Mouse (Mus musculus) intestine, embryonic 16.5 days (tissue): ENCODE measurements around the gene Igflr1. TPM values are rescaled to one million over a fixed set of nuclear protein-coding genes. Genes with fewer than 3 reads are reported as not detected.

Experiments used
- ATAC-seq: fragments of 200-750 bp; cut with Nextera tagmentation; 2 replicates; pipeline ENCODE4 v1.8.0; 2017; ENCODE audit warnings: moderate TSS enrichment, moderate library complexity
- H3K27ac ChIP-seq: fragments of 300-500 bp; sonication (generic); 2 replicates; pipeline ENCODE4 v1.5.1; 2014; ENCODE audit warnings: mild to moderate bottlenecking, low read length
- H3K27me3 ChIP-seq: fragments of 300-500 bp; sonication (generic); replicated peaks from 2 replicates; pipeline ENCODE4 v1.6.1; 2014; ENCODE audit warnings: low read length, control low read depth, mixed read lengths; ENCODE audit not compliant: control insufficient read depth, insufficient read depth
- H3K36me3 ChIP-seq: fragments of 300-500 bp; sonication (generic); 2 replicates; pipeline ENCODE4 v1.6.1; 2014; ENCODE audit warnings: low read length, control low read depth; ENCODE audit not compliant: control insufficient read depth, insufficient read depth
- H3K4me1 ChIP-seq: fragments of 300-500 bp; sonication (generic); 2 replicates; pipeline ENCODE4 v1.6.1; 2014; ENCODE audit warnings: low read length, control low read depth, mixed read lengths; ENCODE audit not compliant: control insufficient read depth, insufficient read depth
- H3K4me2 ChIP-seq: fragments of 300-500 bp; sonication (generic); 2 replicates; pipeline ENCODE4 v1.6.1; 2014; ENCODE audit warnings: low read depth, low read length, control low read depth
- H3K4me3 ChIP-seq: fragments of 300-500 bp; sonication (generic); 2 replicates; pipeline ENCODE4 v1.5.1; 2014; ENCODE audit warnings: mild to moderate bottlenecking, low read length
- H3K9ac ChIP-seq: fragments of 300-500 bp; sonication (generic); 2 replicates; pipeline ENCODE4 v1.6.1; 2014; ENCODE audit warnings: low read depth, low read length
- H3K9me3 ChIP-seq: fragments of 300-500 bp; sonication (generic); 2 replicates; pipeline ENCODE4 v1.6.1; 2016; ENCODE audit warnings: low read length, control low read depth; ENCODE audit not compliant: control insufficient read depth
- WGBS: fragments of 180-500 bp; shearing (Covaris S2); extraction: QIAGEN DNeasy Blood & Tissue Kit; methylation state at CpG from one replicate; pipeline ENCODE4 v1.1.7; 2014; 5-methylcytosine and 5-hydroxymethylcytosine counted together
- polyA plus RNA-seq: library from polyadenylated mRNA; unstranded; fragments of >200 nt; fragmentation: Nextera tagmentation; extraction: Ambion mirVana; gene quantifications from 2 replicates; pipeline ENCODE4 v1.2.1, GENCODE M21; 2015

Igflr1 gene
- polyA plus RNA-seq, 1 experiment from 2014 or later: 5.4 TPM

GRCm38 (mm10) chr7:30551445-30552101 is 13.7 kb upstream of the Igflr1 start:
- H3K4me1 ChIP-seq: peaks cover 9% of the 10 kb centered on the region
- ATAC-seq: peak; percentile 68
- H3K27ac ChIP-seq: peak overlapping the region; percentile 96
- peak overlapping the region; percentile 45 for H3K4me2 ChIP-seq
- peak overlapping the region; percentile 78 for H3K9ac ChIP-seq
- peak overlapping the region; percentile 77 for H3K4me3 ChIP-seq
- no peaks in the 10 kb centered on the region for H3K27me3 ChIP-seq
- WGBS: 3% methylated on average over 10 of the region's 10 CpGs
- H3K36me3 ChIP-seq: peaks cover 5% of the 10 kb centered on the region
- no peaks in the 10 kb centered on the region for H3K9me3 ChIP-seq

DNA sequence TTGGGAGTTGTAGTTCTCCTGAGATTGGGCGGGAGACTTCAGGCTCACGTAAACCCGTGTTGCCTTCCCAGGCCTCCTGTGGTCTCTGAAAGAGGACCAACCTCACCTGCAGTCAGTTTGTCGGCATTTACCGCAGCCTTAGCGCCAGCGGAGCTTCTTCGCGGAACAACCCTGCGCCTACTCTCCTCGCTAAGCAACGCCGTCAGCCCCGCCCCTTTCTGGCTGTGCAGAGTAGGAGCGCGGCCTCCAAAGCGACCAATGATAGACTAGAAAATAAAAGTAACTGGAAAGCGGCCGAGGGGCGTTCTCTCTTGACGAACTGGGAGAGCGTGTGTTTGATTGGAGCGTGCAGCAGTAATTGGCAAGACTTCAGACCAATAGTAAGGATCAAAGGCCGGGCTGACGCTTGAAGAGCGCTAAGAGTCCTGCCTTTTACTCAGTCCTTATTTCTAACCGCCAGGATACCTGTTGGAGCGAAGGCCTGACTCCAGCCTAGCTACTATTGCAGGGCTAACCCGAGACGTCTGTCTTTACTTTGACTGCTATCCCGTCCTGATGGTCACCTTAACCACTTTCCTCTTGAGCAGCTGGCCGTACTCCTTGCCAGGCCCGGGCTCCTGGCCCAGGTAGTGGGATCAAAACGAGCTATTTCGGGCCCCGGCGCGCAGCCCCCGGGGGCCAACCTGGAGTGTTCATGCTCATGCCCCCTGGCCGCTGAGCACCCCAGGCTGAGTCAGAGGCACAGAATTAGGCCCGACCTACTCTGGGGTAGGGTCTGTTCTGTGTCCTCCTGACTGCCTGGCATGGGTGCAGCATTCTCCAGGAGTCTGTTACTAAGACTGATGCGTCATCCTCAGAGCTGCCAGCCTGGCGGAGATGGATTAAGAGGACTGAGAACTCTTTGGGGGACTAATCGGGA is 12.9 kb upstream of the Igflr1 start, which contains the start of the genes Hspb6 and Proser3:
Hspb6 (plus strand) TSS at position 77 of the 919 bp plus-strand sequence.
Proser3 (minus strand) TSS at position 198 of the 919 bp plus-strand sequence.
- Histone ChIP-seq H3K27me3 (no peaks in the 10 kb centered on the region), H3K9ac (peak within 1 kb of the TSS; percentile 82), H3K4me3 (peak within 1 kb of the TSS; percentile 77), H3K4me1 (peaks cover 9% of the 10 kb centered on the region), H3K27ac (peak within 1 kb of the TSS; percentile 96), H3K4me2 (peak within 1 kb of the TSS; percentile 88), H3K9me3 (no peaks in the 10 kb centered on the region), H3K36me3 (peaks cover 13% of the 10 kb centered on the region)
- ATAC-seq: peak; percentile 96
- under 1% methylated on average over 44 of the region's 44 CpGs for WGBS

DNA sequence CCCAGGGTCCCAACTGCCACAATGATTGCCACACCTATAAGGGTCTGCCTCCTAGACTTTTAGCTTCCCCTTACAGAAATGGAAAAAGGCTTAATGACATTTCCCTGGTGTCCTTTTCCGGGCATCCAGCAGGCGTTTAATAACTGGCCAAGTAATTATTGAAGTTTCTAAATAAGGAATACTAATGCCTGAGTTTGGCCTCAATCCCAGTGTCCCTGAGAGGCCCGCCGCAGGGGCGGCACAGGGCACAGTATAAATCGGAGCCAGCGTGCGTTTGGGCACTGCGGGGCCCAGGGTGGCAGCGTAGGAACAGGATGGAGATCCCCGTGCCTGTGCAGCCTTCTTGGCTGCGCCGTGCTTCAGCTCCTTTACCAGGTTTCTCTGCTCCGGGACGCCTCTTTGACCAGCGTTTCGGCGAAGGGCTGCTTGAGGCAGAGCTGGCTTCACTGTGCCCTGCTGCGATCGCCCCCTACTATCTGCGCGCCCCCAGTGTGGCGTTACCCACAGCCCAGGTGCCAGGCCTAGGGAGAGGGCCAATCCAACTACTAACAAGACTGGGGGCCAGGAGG is 12.1 kb upstream of the Igflr1 start:
- peak overlapping the region; percentile 82 for H3K9ac ChIP-seq
- H3K4me2 ChIP-seq: peak overlapping the region; percentile 88
- H3K27ac ChIP-seq: peak overlapping the region; percentile 90
- no peaks in the 10 kb centered on the region for H3K9me3 ChIP-seq
- H3K36me3 ChIP-seq: peaks cover 14% of the 10 kb centered on the region
- H3K27me3 ChIP-seq: no peaks in the 10 kb centered on the region
- H3K4me3 ChIP-seq: peak overlapping the region; percentile 77
- WGBS: 2% methylated on average over 23 of the region's 23 CpGs
- H3K4me1 ChIP-seq: peaks cover 10% of the 10 kb centered on the region
- ATAC-seq: peak; percentile 25; the same call in 1 of the 2 replicates

- Histone ChIP-seq H3K9ac (peak overlapping the region; percentile 82; the same call in 1 of the 2 replicates), H3K4me3 (peak overlapping the region; percentile 77), H3K36me3 (peaks cover 14% of the 10 kb centered on the region), H3K27ac (no peak overlapping the region), H3K9me3 (no peaks in the 10 kb centered on the region), H3K4me1 (peaks cover 18% of the 10 kb centered on the region), H3K4me2 (peak overlapping the region; percentile 88), H3K27me3 (no peaks in the 10 kb centered on the region)
- WGBS: 82% methylated on average over 22 of the region's 22 CpGs
- no peak for ATAC-seq
Observed at GRCm38 (mm10) chr7:30553810-30554584, 11.2 kb upstream of the Igflr1 start.

DNA sequence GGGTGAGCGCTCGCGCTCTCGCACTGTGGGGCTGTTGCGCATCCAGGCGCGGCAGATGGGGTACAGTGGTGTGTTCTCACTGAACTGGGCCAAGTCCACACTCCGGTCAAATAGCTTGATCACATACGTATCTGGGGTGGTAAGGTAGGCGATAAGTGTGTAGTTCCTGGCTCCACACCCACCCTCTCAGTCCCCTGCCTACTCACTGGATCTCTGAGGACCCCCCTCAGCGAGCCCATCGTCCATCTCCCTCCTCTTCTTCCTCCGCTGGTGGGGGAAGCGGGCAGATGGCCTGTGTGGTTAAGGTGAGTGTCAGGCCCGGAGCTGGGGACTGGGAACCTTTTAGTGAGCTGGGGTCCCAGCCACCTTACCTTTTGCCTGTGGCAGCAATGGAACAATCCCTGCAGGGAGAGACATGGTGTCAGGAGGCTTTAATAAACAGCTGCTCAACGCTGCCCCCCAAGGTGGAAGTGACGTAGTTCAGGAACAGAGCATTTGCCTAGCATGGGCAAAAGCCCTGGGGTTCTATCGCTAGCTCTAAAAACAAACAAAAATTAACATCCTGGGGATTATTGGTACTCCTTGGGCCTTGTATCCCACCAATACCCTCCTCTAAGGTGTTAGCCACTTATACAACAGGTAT is 8.2 kb upstream of the Igflr1 start:
- Histone ChIP-seq H3K27ac (no peak overlapping the region), H3K4me1 (peaks cover 23% of the 10 kb centered on the region), H3K9ac (no peak overlapping the region), H3K27me3 (no peaks in the 10 kb centered on the region), H3K4me2 (no peak overlapping the region), H3K36me3 (peaks cover 14% of the 10 kb centered on the region), H3K9me3 (no peaks in the 10 kb centered on the region), H3K4me3 (no peak overlapping the region)
- WGBS: 92% methylated on average over 18 of the region's 18 CpGs
- no peak for ATAC-seq

DNA sequence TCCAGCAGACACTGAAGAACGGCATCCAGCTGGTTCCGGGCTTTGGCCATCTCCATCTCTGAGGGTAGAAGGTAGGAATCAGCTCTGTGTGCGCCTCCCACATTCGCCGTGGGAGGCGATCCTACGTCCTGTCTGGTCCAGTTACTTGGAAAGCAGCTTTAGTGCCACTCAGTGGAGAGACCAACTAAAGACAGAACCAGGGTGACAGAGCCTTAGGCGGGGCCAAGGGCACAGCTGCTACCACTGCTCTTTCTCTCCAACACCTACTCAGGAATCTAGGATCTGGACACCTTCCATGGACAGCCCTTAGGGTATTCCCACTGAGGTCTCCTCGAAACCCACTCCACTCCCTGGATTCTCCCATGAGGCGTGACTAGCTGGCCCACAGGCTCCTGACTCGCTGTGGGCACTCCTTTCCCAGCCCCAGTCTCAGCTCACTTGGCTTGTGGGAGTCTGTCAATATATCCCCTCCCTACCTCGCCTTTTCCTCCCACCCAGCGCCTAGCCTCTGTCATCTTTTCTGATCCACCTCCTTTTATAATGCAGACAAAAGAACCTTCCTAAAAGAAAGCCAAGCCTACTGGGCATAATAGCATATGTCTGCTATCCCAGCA is 7.2 kb upstream of the Igflr1 start:
- Histone ChIP-seq H3K36me3 (peaks cover 14% of the 10 kb centered on the region), H3K4me1 (peaks cover 22% of the 10 kb centered on the region), H3K27ac (no peak overlapping the region; the same call in 1 of the 2 replicates), H3K4me2 (peak overlapping the region; percentile 75), H3K9ac (peak overlapping the region; percentile 71; the same call in 1 of the 2 replicates), H3K9me3 (no peaks in the 10 kb centered on the region), H3K4me3 (peak overlapping the region; percentile 58), H3K27me3 (no peaks in the 10 kb centered on the region)
- ATAC-seq: no peak
- 88% methylated on average over 13 of the region's 13 CpGs for WGBS

GRCm38 (mm10) chr7:30558656-30559442 is 6.4 kb upstream of the Igflr1 start:
- peak; percentile 16; the same call in 1 of the 2 replicates for ATAC-seq

More at GRCm38 (mm10) chr7:30558656-30559442, 6.4 kb upstream of the Igflr1 start:
- Histone ChIP-seq H3K36me3 (peaks cover 14% of the 10 kb centered on the region), H3K27me3 (no peaks in the 10 kb centered on the region), H3K4me1 (peaks cover 15% of the 10 kb centered on the region), H3K9me3 (no peaks in the 10 kb centered on the region), H3K4me2 (peak overlapping the region; percentile 75), H3K27ac (peak overlapping the region; percentile 64), H3K9ac (peak overlapping the region; percentile 71), H3K4me3 (peak overlapping the region; percentile 58)
- 13% methylated on average over 12 of the region's 12 CpGs for WGBS
